Mouse (Mus musculus): ENCODE results near the gene Olfr56.
"Not testable (repeated sequence)": the region's sequence is repeated elsewhere in the genome, so short reads cannot be mapped to it uniquely, and the experiment has no call there.

Gene Olfr56

DNA sequence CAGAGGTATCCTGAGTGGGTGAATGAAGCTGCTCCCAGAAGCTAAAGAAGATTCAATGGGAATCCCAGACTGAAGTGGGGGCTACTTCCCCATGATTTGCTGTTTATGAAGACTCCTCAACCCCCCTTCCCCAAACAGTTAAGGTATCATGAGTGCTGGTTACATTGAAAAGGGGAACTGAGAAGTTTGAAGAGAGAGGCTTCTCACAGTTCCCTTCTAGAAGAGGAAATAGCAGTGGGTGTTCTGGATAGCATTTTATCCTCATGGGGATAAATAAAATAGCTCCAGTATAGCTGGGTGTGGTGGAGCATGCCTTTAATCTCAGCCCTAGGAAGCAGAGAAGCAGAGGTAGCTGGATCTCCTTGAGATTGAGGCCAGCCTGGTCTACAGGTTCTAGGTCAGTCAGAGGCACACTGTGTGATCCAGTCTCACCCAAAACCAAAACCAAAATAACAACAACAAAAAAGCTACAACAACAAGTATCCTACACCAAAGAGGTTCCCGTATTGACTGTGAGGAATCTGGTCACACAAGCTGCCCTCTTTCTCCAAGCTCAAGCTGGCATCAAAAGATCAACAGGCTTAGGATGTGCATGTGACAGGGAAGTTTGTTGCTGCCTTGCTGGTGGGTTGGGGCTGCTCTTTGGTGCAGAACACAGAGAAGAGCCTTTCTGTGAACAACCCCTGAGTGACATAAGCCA, at the start of gene Olfr56:
Gene Olfr56 (plus strand): TSS at position 650 of the 700 bp plus-strand sequence.
- not testable (repeated sequence) for DNase-seq

DNA sequence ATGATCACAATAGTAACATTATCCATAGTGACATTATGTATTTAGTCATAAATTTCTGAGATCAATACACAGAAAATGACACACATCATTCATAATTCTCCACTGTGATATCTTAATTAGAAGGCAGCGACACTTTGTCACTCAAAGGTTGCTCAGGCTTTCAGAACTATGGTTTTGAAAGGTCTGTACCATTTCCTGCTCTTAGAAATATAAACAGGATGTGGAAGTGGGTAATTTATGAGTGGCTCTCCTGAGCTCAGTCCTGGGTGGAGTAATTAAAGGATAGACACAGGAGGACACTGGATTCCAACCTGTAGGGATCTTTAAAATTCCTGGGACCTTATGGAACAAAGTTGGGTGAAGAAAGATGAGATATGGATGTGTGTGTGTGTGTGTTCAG, 45.3 kb upstream of the Olfr56 start:
- not testable (repeated sequence) for DNase-seq

DNA sequence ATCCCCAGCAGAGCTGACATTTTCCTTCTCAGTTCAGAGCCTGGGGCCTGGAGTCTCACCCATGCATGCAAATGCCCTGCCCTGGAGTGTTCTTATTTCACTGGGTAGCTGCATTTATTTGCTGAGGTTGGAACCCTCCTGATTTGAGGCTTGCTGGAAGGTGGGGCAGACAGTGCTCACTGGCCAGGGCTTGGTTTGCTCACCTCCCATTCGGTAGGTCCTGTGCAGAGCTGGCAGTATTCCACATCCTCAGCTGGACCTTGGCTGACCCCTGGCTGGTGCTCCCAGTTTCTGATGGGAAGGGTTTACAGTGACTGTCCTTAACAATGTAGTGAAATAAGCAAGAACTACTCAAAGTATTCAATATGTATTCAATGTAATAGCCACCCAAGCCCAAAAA, 44.8 kb upstream of the Olfr56 start:
- DNase-seq: not testable (repeated sequence)

DNA sequence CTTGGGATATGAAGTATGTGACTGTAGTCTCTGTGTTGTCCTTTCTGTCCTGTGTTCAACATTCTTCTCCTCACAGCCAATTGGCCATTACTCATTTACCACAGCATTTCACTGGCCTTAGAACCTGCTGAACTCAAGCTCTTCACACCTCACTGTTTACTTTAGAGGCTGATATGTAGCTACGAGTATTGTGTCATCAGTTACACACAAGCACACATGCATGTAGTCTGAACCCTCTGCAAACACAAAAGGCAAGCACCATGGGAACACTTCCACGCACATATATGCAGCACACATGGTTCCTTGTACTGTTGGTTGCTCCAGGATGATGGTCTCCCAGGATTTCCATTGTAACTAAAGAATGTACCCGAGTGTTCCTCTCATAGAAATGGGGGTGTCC, 43.4 kb upstream of the Olfr56 start:
- DNase-seq: not testable (repeated sequence)

DNA sequence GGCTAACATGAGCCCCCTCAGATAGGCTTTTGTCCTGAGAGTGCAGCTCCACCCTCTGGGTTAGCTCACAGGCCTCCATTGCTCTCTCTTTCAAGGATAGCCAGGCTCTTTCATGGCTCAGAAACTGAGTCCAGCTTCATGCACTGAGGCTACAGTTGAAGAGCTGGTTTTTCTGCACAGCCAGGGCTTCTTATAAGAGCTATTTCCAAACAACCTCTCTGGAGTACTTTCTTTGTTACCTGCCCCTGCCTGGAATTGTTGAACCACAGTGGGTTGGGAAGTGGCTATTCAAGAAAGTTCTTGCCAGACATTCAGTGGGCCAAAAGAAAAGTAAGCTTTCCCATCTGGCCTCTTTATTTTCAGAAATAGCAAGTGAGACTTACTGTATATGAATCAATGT, 39.4 kb upstream of the Olfr56 start:
- DNase-seq: not testable (repeated sequence)

DNA sequence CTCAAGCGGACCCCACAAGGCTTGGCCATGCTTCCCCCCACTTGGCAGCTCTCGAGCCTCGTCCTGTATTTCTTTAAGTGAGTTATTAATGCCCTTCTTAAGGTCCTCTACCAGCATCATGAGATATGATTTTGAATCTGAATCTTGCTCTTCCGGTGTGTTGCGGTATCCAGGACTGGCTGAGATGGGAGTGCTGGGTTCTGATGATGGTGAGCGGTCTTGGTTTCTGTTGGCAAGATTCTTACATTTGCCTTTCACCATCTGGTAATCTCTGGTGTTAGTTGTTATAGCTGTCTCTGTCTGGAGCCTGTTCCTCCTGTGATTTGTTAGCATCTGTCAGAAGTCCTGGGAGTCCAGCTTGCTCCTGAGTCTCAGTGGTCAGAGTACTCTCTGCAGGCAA, 32.6 kb upstream of the Olfr56 start, which contains the start of gene Psme2b:
Gene Psme2b (minus strand): TSS at position 101 of the 400 bp plus-strand sequence.
- DNase-seq: not testable (repeated sequence)

DNA sequence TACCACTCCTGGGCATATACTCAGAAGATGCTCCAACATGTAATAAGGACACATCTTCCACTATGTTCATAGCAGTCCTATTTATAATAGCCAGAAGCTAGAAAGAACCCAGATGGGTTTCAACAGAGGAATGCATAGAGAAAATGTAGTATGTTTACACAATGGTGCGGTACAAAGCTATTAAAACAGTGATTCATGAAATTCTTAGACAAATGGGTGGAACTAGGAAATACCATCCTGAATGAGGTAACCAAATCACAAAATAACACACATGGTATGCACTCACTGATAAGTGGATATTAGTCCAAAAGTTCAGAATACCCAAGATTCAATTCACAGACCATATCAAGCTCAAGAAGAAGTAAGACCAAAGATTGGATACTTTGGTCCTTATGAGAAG, 4.0 kb upstream of the Olfr56 start:
- not testable (repeated sequence) for DNase-seq

DNA sequence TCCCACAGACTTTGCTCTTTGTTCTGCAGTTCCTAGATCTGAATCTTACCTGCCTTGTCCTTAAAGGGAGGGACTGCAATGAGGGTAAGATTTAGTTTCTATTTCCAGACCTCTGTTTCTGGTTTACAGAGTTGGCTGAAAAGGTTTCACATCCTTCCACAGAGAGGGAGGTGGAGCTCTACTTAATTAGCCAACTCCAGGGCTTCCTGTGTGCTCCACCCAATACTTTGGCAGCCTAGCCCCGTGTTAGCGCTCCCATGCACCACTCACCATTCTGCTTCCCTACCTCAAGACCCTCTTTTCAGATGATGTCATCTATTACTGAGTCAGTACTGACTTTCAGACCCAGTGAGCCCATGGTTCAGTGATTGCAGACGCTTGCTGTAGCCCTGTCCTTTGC, 562 bp downstream of the Olfr56 start, which contains the start of gene 9930111J21Rik1:
Gene 9930111J21Rik1 (minus strand): TSS at position 148 of the 400 bp plus-strand sequence.
- DNase-seq: not testable (repeated sequence)

DNA sequence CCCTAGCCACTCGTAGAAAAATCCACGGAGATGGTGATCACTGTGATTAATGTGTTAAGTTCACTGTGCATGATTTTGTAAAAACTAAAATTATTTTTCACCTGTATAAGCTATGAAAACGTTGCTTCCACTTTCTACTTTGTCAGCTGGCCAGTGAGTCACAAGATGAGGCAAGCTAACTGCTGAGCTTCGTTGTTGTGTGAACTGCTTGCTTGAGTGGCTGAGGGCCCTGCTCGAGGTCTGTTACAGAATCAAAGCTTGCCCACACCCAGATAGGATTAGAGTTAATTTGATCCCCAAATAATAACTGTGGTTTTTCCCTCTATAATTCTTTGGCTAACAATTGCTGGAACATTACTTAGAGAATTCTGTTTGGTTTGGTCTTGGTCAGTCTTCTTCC, 1.4 kb downstream of the Olfr56 start:
- DNase-seq: not testable (repeated sequence)

DNA sequence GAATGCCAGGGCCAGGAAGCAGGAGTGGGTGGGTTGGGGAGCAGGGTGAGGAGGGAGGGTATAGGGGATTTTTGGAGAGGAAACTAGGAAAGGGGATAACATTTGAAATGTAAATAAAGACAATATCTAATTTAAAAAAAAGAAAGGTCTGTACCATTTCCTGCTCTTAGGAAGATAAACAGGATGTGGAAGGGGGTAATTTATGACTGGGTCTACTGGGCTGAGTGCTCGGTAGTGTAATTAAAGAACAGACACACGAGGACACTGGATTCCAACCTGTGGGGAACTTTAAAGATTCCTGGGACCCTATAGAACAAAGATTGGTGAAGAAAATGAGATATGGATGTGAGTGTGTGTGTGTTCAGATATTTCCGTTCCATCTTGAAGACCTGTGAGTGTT, 4.2 kb downstream of the Olfr56 start:
- not testable (repeated sequence) for DNase-seq

DNA sequence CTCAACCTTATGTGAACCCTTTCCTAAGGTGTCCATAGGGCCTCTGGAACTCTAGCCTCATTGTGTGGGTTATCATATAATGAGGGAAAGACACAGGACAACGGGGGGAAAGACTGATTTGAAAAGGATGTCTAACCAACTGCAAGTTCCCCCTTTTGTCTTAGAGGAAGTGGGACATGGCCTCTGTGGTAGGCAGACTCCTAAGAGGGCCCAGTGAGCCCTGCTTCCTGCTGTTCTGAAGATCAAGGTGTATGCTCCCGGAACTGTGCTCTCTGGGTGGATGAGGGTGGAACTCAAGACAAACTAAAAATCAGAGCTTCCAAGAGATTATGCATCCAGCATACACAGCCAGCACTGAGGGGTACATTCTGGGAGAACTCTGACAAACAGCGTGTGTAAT, 9.5 kb downstream of the Olfr56 start:
- not testable (repeated sequence) for DNase-seq

DNA sequence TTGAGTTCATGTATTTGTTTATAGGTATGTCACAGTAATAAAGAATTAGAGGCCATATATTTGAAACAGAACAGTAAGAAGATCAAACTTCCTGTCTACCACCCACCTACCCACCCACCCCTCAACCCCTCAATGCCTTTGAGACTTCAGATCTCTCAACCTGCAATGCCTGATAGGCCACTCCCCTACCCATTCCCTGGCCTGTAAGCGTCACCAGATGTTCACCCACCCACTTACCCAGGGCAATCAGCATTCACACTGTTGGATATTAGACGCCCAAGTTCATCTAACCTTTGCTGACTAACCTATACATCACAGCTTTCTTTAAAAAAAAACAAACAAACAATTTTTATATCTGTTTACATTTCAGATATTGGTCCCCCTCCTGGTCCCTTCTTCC, 11.3 kb downstream of the Olfr56 start:
- not testable (repeated sequence) for DNase-seq

DNA sequence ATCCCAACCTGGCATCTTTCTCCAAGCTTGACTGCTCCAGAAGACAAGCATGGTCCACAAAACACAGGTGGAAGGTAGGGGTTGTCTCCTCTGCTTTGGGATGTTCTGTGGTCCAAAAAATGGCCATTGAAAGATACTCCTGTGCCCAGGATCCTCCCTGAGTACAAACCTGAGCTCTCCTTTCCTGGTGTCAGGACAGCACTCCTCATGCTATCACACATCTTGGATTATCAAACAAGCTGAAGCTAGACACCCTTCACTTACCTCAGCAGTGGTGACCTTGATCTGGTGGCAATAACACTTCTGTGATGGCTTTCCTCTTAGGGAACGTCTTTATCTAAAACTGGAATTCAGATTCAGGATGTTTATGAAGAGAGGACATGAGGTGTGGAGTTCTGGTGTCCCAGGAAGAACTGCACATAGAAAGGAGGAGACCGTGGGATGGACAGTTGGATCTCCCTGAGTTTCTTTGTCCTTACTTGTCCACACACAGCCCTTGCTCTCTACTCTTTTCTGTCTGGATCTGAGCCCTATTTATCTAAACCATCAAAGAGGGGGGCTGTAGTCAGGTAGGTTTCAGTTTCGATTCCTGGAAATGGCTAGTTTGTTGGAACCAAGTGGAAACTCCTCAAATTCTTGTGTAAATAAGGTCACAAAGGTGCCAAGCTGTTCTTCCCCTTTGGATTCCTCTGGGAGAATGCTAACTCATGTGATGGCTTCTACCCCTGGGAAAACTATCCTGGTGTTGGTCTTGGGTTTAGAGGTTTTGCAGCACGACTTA, 13.2 kb downstream of the Olfr56 start, which contains the start of gene Gm12185:
Gene Gm12185 (minus strand): TSS at position 487 of the 781 bp plus-strand sequence.
- DNase-seq: not testable (repeated sequence)

DNA sequence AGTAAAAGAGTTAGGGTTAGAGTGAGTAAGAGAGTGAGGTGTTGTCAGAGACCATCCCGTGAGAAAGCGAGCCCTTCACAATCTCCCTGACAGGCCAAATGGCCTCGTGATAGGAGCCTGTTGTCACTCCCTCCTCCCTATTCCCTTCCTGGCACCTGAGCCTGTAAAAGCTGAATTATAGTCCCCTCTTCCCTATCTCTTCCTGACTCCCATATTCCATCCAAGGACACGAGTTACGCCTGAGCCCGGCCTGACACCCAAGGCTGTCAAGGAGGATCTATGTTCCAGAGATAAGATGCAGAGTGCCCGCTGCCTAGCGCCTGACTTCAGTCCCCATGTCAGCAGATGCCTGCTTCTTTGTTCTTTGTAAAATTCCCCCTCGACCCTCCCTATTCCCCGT, 14.6 kb downstream of the Olfr56 start:
- DNase-seq: not testable (repeated sequence)

DNA sequence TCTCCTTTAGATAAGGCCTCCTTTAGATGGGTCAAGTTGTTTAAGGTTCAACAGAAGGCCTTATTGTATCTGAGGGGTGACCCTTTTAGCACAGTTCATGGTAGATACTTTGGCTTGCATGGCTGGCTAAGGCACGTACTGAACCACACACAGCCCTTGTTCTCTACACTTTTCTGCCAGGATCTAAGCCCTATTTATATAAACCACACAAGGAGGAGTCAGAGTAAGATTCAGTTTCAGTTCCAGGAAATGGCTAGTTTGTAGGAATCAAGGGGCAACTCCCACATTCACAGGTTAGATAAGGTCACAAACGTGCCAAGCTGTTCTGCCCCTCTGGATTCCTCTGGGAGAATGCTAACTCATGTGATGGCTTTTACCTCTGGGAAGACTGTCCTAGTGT, 15.3 kb downstream of the Olfr56 start, which contains the start of gene Tgtp1:
Gene Tgtp1 (minus strand): TSS at position 155 of the 400 bp plus-strand sequence.
- DNase-seq: not testable (repeated sequence)

DNA sequence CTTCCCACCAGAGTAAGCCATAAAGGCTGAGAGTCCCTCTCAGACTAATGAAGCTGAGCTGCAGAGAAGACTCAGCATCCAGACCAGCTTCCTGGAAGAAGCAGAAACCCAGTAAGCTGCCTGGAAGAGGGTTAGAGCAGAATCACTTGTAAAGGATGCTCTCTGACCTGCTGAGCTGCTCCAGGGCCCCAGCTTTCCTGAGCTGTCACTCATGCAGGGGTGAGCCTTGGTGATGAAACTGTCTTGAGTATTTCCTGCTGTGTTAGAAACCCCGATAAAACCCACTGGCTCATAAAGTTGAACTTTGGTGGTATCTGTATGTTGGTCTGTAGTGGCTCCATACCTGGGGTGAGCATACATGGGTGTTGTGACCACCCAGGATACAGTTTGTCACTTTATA, 21.7 kb downstream of the Olfr56 start:
- not testable (repeated sequence) for DNase-seq

DNA sequence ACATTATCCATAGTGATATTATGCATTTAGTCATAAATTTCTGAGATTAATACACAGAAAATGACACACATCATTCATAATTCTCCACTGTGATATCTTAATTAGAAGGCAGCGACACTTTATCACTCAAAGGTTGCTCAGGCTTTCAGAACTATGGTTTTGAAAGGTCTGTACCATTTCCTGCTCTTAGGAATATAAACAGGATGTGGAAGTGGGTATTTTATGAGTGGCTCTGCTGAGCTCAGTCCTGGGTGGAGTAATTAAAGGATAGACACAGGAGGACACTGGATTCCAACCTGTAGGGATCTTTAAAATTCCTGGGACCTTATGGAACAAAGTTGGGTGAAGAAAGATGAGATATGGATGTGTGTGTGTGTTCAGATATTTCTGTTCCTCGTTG, 27.6 kb downstream of the Olfr56 start:
- DNase-seq: not testable (repeated sequence)

DNA sequence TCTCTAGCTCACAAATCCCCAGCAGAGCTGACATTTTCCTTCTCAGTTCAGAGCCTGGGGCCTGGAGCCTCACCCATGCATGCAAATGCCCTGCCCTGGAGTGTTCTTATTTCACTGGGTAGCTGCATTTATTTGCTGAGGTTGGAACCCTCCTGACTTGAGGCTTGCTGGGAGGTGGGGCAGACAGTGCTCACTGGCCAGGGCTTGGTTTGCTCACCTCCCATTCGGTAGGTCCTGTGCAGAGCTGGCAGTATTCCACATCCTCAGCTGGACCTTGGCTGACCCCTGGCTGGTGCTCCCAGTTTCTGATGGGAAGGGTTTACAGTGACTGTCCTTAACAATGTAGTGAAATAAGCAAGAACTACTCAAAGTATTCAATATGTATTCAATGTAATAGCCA, 28.1 kb downstream of the Olfr56 start:
- DNase-seq: not testable (repeated sequence)

DNA sequence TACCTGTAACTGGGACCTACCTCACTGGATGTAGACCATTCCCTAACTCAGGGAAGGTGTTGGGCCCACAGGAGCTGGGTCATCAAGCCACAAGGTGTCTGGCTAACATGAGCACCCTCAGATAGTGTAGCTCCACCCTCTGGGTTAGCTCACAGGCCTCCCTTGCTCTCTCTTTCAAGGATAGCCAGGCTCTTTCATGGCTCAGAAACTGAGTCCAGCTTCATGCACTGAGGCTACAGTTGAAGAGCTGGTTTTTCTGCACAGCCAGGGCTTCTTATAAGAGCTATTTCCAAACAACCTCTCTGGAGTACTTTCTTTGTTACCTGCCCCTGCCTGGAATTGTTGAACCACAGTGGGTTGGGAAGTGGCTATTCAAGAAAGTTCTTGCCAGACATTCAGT, 33.4 kb downstream of the Olfr56 start:
- not testable (repeated sequence) for DNase-seq

DNA sequence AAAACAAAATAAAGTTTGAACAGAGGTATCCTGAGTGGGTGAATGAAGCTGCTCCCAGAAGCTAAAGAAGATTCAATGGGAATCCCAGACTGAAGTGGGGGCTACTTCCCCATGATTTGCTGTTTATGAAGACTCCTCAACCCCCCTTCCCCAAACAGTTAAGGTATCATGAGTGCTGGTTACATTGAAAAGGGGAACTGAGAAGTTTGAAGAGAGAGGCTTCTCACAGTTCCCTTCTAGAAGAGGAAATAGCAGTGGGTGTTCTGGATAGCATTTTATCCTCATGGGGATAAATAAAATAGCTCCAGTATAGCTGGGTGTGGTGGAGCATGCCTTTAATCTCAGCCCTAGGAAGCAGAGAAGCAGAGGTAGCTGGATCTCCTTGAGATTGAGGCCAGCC, 71.4 kb downstream of the Olfr56 start:
- DNase-seq: not testable (repeated sequence)

DNA sequence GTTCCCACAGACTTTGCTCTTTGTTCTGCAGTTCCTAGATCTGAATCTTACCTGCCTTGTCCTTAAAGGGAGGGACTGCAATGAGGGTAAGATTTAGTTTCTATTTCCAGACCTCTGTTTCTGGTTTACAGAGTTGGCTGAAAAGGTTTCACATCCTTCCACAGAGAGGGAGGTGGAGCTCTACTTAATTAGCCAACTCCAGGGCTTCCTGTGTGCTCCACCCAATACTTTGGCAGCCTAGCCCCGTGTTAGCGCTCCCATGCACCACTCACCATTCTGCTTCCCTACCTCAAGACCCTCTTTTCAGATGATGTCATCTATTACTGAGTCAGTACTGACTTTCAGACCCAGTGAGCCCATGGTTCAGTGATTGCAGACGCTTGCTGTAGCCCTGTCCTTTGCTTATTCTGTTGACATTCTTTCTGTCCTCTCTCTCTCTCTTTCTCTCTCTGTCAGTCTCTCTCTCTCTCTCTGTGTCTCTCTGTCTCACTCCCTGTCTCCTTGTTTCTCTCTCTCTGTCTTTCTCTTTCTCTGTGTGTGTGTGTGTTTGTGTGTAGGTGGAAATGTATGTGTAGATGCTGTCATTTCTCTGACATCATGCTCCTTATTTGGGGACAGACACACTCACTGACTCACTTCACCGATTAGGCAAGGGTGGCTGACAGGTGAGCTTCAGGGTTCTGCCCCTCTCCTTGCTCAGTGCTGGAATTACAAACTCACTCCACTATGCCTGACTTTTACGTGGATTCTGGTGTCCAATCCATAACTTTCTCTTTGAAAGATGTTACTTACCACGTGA, 72.6 kb downstream of the Olfr56 start, which contains the start of gene 9930111J21Rik2:
Gene 9930111J21Rik2 (minus strand): TSS at position 150 of the 799 bp plus-strand sequence.
- not testable (repeated sequence) for DNase-seq

DNA sequence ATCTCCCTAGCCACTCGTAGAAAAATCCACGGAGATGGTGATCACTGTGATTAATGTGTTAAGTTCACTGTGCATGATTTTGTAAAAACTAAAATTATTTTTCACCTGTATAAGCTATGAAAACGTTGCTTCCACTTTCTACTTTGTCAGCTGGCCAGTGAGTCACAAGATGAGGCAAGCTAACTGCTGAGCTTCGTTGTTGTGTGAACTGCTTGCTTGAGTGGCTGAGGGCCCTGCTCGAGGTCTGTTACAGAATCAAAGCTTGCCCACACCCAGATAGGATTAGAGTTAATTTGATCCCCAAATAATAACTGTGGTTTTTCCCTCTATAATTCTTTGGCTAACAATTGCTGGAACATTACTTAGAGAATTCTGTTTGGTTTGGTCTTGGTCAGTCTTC, 73.2 kb downstream of the Olfr56 start:
- not testable (repeated sequence) for DNase-seq

DNA sequence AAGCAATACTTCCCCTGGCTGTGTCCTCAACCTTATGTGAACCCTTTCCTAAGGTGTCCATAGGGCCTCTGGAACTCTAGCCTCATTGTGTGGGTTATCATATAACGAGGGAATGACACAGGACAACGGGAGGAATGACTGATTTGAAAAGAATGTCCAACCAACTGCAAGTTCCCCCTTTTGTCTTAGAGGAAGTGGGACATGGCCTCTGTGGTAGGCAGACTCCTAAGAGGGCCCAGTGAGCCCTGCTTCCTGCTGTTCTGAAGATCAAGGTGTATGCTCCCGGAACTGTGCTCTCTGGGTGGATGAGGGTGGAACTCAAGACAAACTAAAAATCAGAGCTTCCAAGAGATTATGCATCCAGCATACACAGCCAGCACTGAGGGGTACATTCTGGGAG, 81.4 kb downstream of the Olfr56 start:
- not testable (repeated sequence) for DNase-seq

All from right cerebral cortex, adult 18-20 months (tissue).